Mouse (Mus musculus) embryonic facial prominence, embryonic 15.5 days (tissue): ENCODE data around the gene Galnt14. TPM values are rescaled to one million over a fixed set of nuclear protein-coding genes. Genes with fewer than 3 reads are reported as not detected.

ENCODE experiments used
- ATAC-seq: fragments of 200-750 bp; cut with Nextera tagmentation; 2 replicates; pipeline ENCODE4 v1.8.0; 2017; ENCODE audit warnings: low read depth, moderate TSS enrichment; ENCODE audit not compliant: insufficient number of reproducible peaks, low FRiP score, low TSS enrichment
- H3K27ac ChIP-seq: fragments of 300-500 bp; sonication (generic); replicated peaks from 2 replicates; pipeline ENCODE4 v1.5.1; 2015; ENCODE audit warnings: mild to moderate bottlenecking, inconsistent platforms
- H3K27me3 ChIP-seq: fragments of 300-500 bp; sonication (generic); 2 replicates; pipeline ENCODE4 v1.6.1; 2015; ENCODE audit warnings: inconsistent platforms
- H3K36me3 ChIP-seq: fragments of 300-500 bp; sonication (generic); 2 replicates; pipeline ENCODE4 v1.6.1; 2015; ENCODE audit warnings: mild to moderate bottlenecking, inconsistent platforms
- H3K4me1 ChIP-seq: fragments of 300-500 bp; sonication (generic); 2 replicates; pipeline ENCODE4 v1.6.1; 2015; ENCODE audit warnings: inconsistent platforms
- H3K4me2 ChIP-seq: fragments of 300-500 bp; sonication (generic); replicated peaks from 2 replicates; pipeline ENCODE4 v1.6.1; 2015; ENCODE audit warnings: mild to moderate bottlenecking, inconsistent platforms
- H3K4me3 ChIP-seq: fragments of 300-500 bp; sonication (generic); replicated peaks from 2 replicates; pipeline ENCODE4 v1.5.1; 2015; ENCODE audit warnings: mild to moderate bottlenecking, inconsistent platforms
- H3K9ac ChIP-seq: fragments of 300-500 bp; sonication (generic); 2 replicates; pipeline ENCODE4 v1.6.1; 2015; ENCODE audit warnings: inconsistent platforms
- H3K9me3 ChIP-seq: fragments of 300-500 bp; sonication (generic); replicated peaks from 2 replicates; pipeline ENCODE4 v1.6.1; 2016; ENCODE audit warnings: inconsistent platforms
- WGBS: fragments of 180-500 bp; shearing (Covaris S2); methylation state at CpG from one replicate; pipeline ENCODE4 v1.1.7; 2015; 5-methylcytosine and 5-hydroxymethylcytosine counted together
- polyA plus RNA-seq: library from polyadenylated mRNA; unstranded; fragments of >200 nt; fragmentation: Nextera tagmentation; extraction: Ambion mirVana; gene quantifications from 2 replicates; pipeline ENCODE4 v1.2.1, GENCODE M21; 2015

The Galnt14 gene
- polyA plus RNA-seq, 1 experiment from 2014 or later = 9.0 TPM

- Histone ChIP-seq H3K27ac (no peak overlapping the region), H3K9me3 (no peaks in the 10 kb centered on the region), H3K4me2 (no peak overlapping the region), H3K4me3 (no peak overlapping the region), H3K27me3 (peaks cover 6% of the 10 kb centered on the region; the same call in 1 of the 2 replicates), H3K4me1 (no peaks in the 10 kb centered on the region), H3K9ac (no peak overlapping the region), H3K36me3 (no peaks in the 10 kb centered on the region)
- WGBS = 22% methylated on average over 13 of the region's 13 CpGs
- ATAC-seq = no peak
Observed at GRCm38 (mm10) chr17:73487792-73488191, 222.5 kb downstream of the Galnt14 start.

- no peak for ATAC-seq
- Histone ChIP-seq H3K9ac (no peak overlapping the region), H3K9me3 (no peaks in the 10 kb centered on the region), H3K4me3 (no peak overlapping the region), H3K4me2 (no peak overlapping the region), H3K36me3 (no peaks in the 10 kb centered on the region), H3K27me3 (peaks cover 6% of the 10 kb centered on the region; the same call in 1 of the 2 replicates), H3K4me1 (no peaks in the 10 kb centered on the region), H3K27ac (no peak overlapping the region)
- WGBS = 73% methylated on average over 3 of the region's 3 CpGs
Observed at GRCm38 (mm10) chr17:73487380-73487779, 222.9 kb downstream of the Galnt14 start.

DNA sequence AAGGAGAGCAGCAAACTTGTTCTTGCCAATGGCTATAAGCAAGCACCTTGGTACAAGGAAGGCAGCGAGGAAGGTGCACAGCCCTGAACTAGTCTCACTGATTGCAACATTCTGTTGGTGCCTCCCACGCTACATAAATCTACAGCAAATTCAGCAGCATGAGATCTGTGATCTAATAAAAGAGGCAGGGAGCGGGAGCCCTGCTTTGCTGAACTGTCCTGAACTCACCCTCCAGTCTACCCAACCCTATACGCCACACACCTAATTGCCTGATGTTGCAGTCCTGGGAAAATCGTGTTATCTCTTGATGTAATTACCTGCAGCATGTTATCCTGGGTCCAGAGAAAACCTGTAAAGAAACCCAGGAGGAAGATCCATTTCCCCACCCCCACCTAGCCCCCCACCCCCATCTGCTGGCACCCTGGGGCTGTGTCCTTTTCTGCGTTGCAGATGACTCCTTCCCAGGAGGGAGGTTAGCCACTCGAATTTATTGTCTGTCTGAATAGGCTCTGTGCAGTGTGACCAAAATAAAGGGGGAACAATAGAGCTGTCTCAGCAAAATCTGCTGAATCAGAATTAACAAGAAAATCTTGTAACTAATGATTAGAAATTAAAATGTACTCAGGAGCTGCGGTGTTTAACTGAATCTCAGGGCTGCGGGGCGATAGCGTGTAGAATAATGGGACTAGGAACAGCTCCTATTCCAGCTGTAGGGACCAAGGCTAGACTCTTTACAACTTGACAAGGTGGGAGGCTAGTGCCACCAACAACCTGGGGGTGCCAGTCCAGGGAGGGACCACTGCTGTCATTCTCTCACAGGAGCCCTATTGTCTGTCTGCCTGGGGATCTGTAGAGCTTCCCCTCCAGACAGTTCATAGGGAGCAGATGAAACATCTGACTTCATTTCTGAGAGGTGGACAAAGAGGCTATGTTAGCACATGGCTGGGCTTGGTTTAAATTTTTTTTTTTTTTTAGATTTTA, 232.9 kb downstream of the Galnt14 start:
- WGBS = 55% methylated on average over 11 of the region's 11 CpGs
- Histone ChIP-seq H3K27me3 (no peaks in the 10 kb centered on the region), H3K27ac (no peak overlapping the region), H3K9ac (no peak overlapping the region), H3K36me3 (no peaks in the 10 kb centered on the region), H3K4me2 (no peak overlapping the region), H3K4me1 (no peaks in the 10 kb centered on the region), H3K4me3 (no peak overlapping the region), H3K9me3 (no peaks in the 10 kb centered on the region)
- ATAC-seq = no peak

DNA sequence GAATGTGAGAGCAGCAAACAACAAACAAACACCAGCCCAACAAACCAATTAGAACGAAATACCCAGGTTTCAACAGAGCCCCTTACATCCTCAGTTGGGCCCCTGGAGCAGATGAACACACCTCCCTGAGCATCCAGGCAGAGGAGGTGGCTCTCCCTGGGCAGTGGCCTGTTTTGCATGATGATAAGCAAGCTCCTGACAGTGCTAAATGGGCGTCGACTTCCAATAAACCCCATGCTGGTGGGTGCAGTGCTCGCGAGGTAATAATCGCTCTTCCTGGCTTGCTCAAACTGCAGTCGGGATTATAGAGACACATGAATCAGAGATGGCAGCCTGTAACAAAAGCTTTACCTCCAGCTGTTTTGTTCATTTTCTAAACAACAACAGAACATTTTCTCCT, 235.9 kb downstream of the Galnt14 start:
- H3K4me3 ChIP-seq = no peak overlapping the region
- H3K4me1 ChIP-seq = no peaks in the 10 kb centered on the region
- no peaks in the 10 kb centered on the region for H3K27me3 ChIP-seq
- no peaks in the 10 kb centered on the region for H3K36me3 ChIP-seq
- no peak for ATAC-seq
- no peaks in the 10 kb centered on the region for H3K9me3 ChIP-seq
- WGBS = 58% methylated on average over 7 of the region's 7 CpGs
- no peak overlapping the region for H3K9ac ChIP-seq
- no peak overlapping the region for H3K4me2 ChIP-seq
- no peak overlapping the region for H3K27ac ChIP-seq

- Histone ChIP-seq H3K36me3 (no peaks in the 10 kb centered on the region), H3K4me3 (no peak overlapping the region), H3K27ac (no peak overlapping the region), H3K9ac (no peak overlapping the region), H3K4me2 (no peak overlapping the region), H3K9me3 (no peaks in the 10 kb centered on the region), H3K4me1 (no peaks in the 10 kb centered on the region), H3K27me3 (no peaks in the 10 kb centered on the region)
- WGBS = 58% methylated on average over 3 of the region's 3 CpGs
- ATAC-seq = no peak
Observed at GRCm38 (mm10) chr17:73473012-73473411, 237.2 kb downstream of the Galnt14 start.

GRCm38 (mm10) chr17:73460874-73461273, 249.4 kb downstream of the Galnt14 start:
- no peak overlapping the region for H3K27ac ChIP-seq
- ATAC-seq = no peak
- no peaks in the 10 kb centered on the region for H3K9me3 ChIP-seq
- no peak overlapping the region for H3K9ac ChIP-seq
- no peak overlapping the region for H3K4me3 ChIP-seq
- H3K36me3 ChIP-seq = no peaks in the 10 kb centered on the region
- no peaks in the 10 kb centered on the region for H3K27me3 ChIP-seq
- WGBS = 58% methylated on average over 4 of the region's 4 CpGs
- H3K4me1 ChIP-seq = no peaks in the 10 kb centered on the region
- no peak overlapping the region for H3K4me2 ChIP-seq

DNA sequence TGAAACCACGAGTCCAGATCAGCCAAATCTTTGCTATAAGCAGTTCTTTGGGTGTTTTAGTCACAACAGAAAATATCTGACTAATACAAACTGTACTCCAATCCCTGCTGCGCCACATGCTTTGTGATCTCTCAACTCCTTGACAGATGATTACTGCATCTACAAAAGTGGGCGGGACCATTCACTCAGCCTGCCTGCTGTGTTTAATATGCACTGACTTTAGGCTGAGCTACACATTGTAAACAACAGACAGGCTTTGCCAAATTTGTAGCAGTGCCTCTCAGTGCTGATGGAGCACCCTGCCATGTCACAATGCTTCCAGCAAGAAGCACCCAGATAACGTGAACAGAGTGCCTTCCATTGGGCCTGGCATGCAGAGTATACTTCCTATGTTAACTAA, 251.5 kb downstream of the Galnt14 start:
- Histone ChIP-seq H3K9me3 (no peaks in the 10 kb centered on the region), H3K4me2 (no peak overlapping the region), H3K9ac (no peak overlapping the region), H3K27ac (no peak overlapping the region), H3K27me3 (no peaks in the 10 kb centered on the region), H3K4me3 (no peak overlapping the region), H3K4me1 (no peaks in the 10 kb centered on the region), H3K36me3 (no peaks in the 10 kb centered on the region)
- 69% methylated on average over 4 of the region's 4 CpGs for WGBS
- ATAC-seq = no peak

DNA sequence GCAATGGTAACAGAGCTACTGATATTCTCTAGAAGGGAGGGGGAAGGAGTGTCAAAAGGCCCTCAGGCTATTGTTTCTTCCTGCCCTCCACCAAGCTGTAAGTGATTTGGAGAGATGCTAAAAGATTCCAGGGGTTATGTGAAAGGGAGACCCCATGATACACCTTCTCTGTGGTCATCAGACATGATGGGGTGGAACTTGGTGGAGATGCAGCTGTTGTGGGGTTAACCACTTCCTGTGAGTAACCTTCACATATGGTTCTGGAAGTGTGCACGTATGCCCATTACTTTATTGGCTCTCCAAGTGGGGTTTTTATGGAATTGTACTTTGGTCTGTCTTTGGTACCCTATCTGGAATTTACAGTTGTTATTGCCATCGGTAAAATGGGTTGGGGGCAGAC, 253.7 kb downstream of the Galnt14 start:
- H3K4me2 ChIP-seq = no peak overlapping the region
- no peaks in the 10 kb centered on the region for H3K36me3 ChIP-seq
- no peaks in the 10 kb centered on the region for H3K9me3 ChIP-seq
- H3K4me1 ChIP-seq = no peaks in the 10 kb centered on the region
- ATAC-seq = no peak
- no peaks in the 10 kb centered on the region for H3K27me3 ChIP-seq
- H3K9ac ChIP-seq = no peak overlapping the region
- H3K4me3 ChIP-seq = no peak overlapping the region
- 76% methylated on average over 2 of the region's 2 CpGs for WGBS
- H3K27ac ChIP-seq = no peak overlapping the region

DNA sequence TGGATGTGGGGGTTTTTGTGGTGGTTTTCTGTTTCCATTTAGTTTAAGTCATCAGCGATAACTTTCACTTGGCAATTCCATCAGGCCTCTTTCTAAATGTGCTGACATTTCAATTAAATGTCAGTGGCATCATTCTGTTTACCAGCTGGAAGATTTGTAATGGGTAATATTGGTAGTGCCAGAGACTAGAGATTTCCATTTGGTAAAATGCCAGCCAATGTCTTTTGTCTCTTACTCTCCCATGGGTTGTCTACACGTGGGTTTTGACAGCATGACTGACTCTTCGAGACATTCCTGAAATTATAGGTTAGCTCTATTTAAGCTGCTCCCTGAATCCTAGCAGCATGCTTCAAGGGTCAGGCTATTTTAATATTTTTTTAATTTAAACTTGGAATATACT, 256.6 kb downstream of the Galnt14 start:
- H3K27me3 ChIP-seq = no peaks in the 10 kb centered on the region
- H3K9me3 ChIP-seq = no peaks in the 10 kb centered on the region
- H3K4me3 ChIP-seq = no peak overlapping the region
- H3K4me1 ChIP-seq = no peaks in the 10 kb centered on the region
- no peaks in the 10 kb centered on the region for H3K36me3 ChIP-seq
- H3K27ac ChIP-seq = no peak overlapping the region
- H3K4me2 ChIP-seq = no peak overlapping the region
- ATAC-seq = no peak
- no peak overlapping the region for H3K9ac ChIP-seq
- 65% methylated on average over 3 of the region's 3 CpGs for WGBS

- Histone ChIP-seq H3K27ac (no peak overlapping the region), H3K36me3 (no peaks in the 10 kb centered on the region), H3K9ac (no peak overlapping the region), H3K27me3 (no peaks in the 10 kb centered on the region), H3K4me1 (no peaks in the 10 kb centered on the region), H3K9me3 (no peaks in the 10 kb centered on the region), H3K4me3 (no peak overlapping the region), H3K4me2 (no peak overlapping the region)
- ATAC-seq = no peak
- WGBS = 77% methylated on average over 4 of the region's 4 CpGs
Observed at GRCm38 (mm10) chr17:73452151-73452760, 258.0 kb downstream of the Galnt14 start.

GRCm38 (mm10) chr17:73449104-73449503, 261.1 kb downstream of the Galnt14 start:
- Histone ChIP-seq H3K4me2 (no peak overlapping the region), H3K36me3 (no peaks in the 10 kb centered on the region), H3K9me3 (no peaks in the 10 kb centered on the region), H3K27me3 (no peaks in the 10 kb centered on the region), H3K4me1 (no peaks in the 10 kb centered on the region), H3K27ac (no peak overlapping the region), H3K9ac (no peak overlapping the region), H3K4me3 (no peak overlapping the region)
- ATAC-seq = no peak
